Mouse (Mus musculus) stomach, embryonic 15.5 days (tissue): Measurements from ENCODE around the gene Tle2. TPM values are rescaled to one million over a fixed set of nuclear protein-coding genes. Genes with fewer than 3 reads are reported as not detected.

Experiments used
- polyA plus RNA-seq: library from polyadenylated mRNA; unstranded; fragments of >200 nt; fragmentation: Nextera tagmentation; extraction: Ambion mirVana; gene quantifications from 2 replicates; pipeline ENCODE4 v1.2.1, GENCODE M21; 2015

Gene Tle2
- polyA plus RNA-seq, 1 experiment from 2014 or later, result 28.8 TPM

Other genes starting within 250 kb of the Tle2 start
- 23.5 and 25.3 TPM in 2 replicates for gene Tbxa2r, start 245.8 kb upstream of the Tle2 start, polyA plus RNA-seq
- gene Gipc3, start 231.3 kb upstream of the Tle2 start, polyA plus RNA-seq, result 0.04 and 0.12 TPM in 2 replicates
- gene Hmg20b, start 224.1 kb upstream of the Tle2 start, polyA plus RNA-seq, result 78.8 and 79.1 TPM in 2 replicates
- 12.8 and 13.6 TPM in 2 replicates for gene Mfsd12, start 217.1 kb upstream of the Tle2 start, polyA plus RNA-seq
- 1.2 and 1.5 TPM in 2 replicates for gene 4930404N11Rik, start 208.7 kb upstream of the Tle2 start, polyA plus RNA-seq
- 88.5 and 90.5 TPM in 2 replicates for gene Fzr1, start 196.0 kb upstream of the Tle2 start, polyA plus RNA-seq
- gene Dohh, start 190.1 kb upstream of the Tle2 start, polyA plus RNA-seq, result 78.9 and 80.4 TPM in 2 replicates
- gene Gm48551, start 190.1 kb upstream of the Tle2 start, polyA plus RNA-seq, result 2.9 and 3.3 TPM in 2 replicates
- 0.41 and 1.4 TPM in 2 replicates for gene Gm48552, start 185.6 kb upstream of the Tle2 start, polyA plus RNA-seq
- gene Smim24, start 181.5 kb upstream of the Tle2 start, polyA plus RNA-seq, result 59.5 and 77.5 TPM in 2 replicates
- 65.5 and 78.2 TPM in 2 replicates for gene Nfic, start 118.9 kb upstream of the Tle2 start, polyA plus RNA-seq
- gene Celf5, start 91.9 kb upstream of the Tle2 start, polyA plus RNA-seq, result 1.7 and 1.8 TPM in 2 replicates
- 83.9 and 93.7 TPM in 2 replicates for gene Ncln, start 78.2 kb upstream of the Tle2 start, polyA plus RNA-seq
- 1.4 and 1.6 TPM in 2 replicates for gene S1pr4, start 74.4 kb upstream of the Tle2 start, polyA plus RNA-seq
- gene Gna15, start 50.3 kb upstream of the Tle2 start, polyA plus RNA-seq, result 4.4 and 5.8 TPM in 2 replicates
- 113 and 134 TPM in 2 replicates for gene Gna11, start 29.4 kb upstream of the Tle2 start, polyA plus RNA-seq
- gene Aes, start 15.1 kb upstream of the Tle2 start, polyA plus RNA-seq, result 692 and 697 TPM in 2 replicates
- 31.2 and 42.1 TPM in 2 replicates for gene Tle6, start 26.5 kb downstream of the Tle2 start, polyA plus RNA-seq
- 0.55 and 0.71 TPM in 2 replicates for gene BC025920, start 31.7 kb downstream of the Tle2 start, polyA plus RNA-seq
- 32.9 and 33.3 TPM in 2 replicates for gene Sirt6, start 53.2 kb downstream of the Tle2 start, polyA plus RNA-seq
- gene Ankrd24, start 54.0 kb downstream of the Tle2 start, polyA plus RNA-seq, result 10.9 and 12.6 TPM in 2 replicates
- 4.3 and 5.2 TPM in 2 replicates for gene Gm10778, start 74.5 kb downstream of the Tle2 start, polyA plus RNA-seq
- gene Zfp433, start 130.3 kb downstream of the Tle2 start, polyA plus RNA-seq, result 11.8 and 13.6 TPM in 2 replicates
- gene Gm3055, start 196.6 kb downstream of the Tle2 start, polyA plus RNA-seq, result 6.7 and 6.9 TPM in 2 replicates
- gene Gm4767, start 237.6 kb downstream of the Tle2 start, polyA plus RNA-seq, result 3.1 and 3.3 TPM in 2 replicates